Mouse (Mus musculus) frontal cortex, postnatal 25 days (tissue): ENCODE measurements around the gene H2-K1.
"Not testable (repeated sequence)": the region's sequence is repeated elsewhere in the genome, so short reads cannot be mapped to it uniquely, and the experiment has no call there.

ENCODE experiments used
- DNase-seq, 2 experiments: peaks; one replicate each; pipeline ENCODE4 v3.0.0; 2022; ENCODE audit warnings: low spot score in 2 of 2

H2-K1 gene

GRCm38 (mm10) chr17:33954646-33955554 is 45.2 kb downstream of the H2-K1 start:
- peak in 1 of 2 experiments; percentile 37 for DNase-seq

- no peak for DNase-seq
Measured at GRCm38 (mm10) chr17:33953961-33954565, 46.1 kb downstream of the H2-K1 start.

GRCm38 (mm10) chr17:33953310-33953709 is 46.8 kb downstream of the H2-K1 start:
- DNase-seq: no peak

GRCm38 (mm10) chr17:33952879-33953278 is 47.3 kb downstream of the H2-K1 start:
- DNase-seq: no peak

DNA sequence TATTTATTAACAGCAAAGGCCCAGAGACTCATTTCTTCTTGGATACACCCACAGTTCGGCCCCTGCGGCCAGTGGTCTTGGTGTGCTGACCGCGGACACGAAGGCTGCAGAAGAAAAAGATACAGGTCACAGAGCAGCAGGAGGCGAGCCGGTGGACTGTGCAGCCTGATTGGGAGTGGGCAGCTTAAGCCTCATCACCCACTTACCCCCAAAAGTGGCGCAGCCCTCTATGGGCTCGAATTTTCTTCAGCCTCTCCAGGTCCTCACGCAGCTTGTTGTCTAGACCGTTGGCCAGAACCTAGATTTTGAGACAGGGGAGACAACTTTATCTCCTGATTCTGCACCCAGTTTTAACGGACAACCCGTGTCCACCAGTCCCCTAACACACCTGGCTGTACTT is 48.1 kb downstream of the H2-K1 start:
- DNase-seq: not testable (repeated sequence)

DNA sequence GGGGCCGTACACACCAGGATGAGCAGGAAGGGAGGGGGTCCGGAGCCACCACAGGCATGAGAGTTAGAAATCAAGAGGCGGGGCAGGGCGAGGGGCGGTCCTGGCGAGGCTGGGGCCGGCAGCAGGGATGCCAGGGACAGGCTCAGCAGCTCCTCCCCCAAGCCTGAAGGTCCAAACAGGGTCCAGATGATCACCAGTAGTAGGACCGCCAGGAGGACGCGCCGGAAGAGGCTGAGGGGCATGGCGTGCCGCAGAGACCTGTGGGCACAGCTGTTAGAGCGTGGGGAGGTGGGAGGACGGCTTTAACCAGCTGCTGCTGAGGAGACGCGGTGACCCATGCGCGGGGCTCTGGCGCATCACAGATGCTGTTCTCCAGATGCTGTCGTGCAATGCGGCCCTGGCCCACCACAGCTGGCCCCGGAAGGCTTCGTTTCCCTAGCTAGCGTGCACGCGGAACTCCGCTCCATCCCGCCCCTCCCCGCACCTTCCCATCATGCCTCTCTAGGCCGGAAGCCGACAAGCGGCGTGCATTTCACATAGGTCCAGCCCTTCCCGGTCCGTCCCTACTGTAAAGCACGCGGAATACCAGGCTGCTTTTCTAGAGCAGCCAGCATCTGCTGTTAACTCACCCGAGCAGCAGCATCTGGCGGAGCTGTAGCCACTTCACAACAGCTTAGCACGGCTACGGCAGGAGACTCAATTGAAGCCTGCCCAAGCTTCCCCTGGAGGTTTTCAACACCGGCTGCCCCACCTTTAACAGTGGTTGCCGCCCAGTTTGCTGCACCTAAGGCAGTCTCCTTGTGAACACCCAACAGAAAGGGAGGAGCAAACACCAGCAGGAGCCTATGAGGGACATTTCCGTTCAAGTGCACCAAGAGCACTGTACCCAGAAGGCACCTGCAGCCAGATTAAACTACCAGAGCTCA is 48.9 kb downstream of the H2-K1 start, which contains the start of gene B3galt4:
Gene B3galt4 (minus strand): TSS at position 468 of the 926 bp plus-strand sequence.
- peak; percentile 57 to 66 for DNase-seq

GRCm38 (mm10) chr17:33950131-33950625 is 50.0 kb downstream of the H2-K1 start:
- DNase-seq: no peak

GRCm38 (mm10) chr17:33948905-33949537 is 51.1 kb downstream of the H2-K1 start:
- no peak for DNase-seq

- DNase-seq: no peak
Measured at GRCm38 (mm10) chr17:33948090-33948904, 51.9 kb downstream of the H2-K1 start.

DNA sequence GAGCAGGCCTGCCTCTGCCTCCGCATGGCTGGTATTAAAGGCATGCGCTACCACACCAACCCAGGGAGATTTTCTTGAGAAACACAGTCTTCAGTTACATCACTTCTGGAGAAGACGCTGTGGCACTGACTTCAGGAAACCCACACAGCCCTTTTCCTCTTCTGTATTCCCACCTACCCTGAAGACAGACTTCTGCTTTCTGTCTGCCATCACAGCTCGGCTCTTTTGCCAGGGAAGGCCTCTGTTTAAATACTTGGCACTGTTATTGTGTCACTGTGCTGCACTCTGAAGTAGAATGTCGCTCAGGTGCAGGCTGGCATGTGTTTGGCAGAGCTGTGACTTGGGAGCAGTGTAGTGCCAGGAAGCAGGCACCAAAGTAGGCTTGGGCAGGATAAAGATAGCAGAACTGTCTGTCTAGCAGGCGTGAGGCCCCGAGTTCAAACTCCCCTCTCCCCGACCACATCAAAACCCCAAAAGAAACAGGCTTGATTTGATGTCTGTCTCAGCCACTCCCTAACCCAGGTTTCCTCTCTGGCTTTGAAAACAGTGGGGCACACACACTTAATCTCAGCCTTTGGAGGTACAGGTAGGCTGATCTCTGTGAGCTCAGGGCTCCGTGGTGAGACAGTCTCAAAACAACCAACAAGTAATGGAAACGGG is 52.6 kb downstream of the H2-K1 start:
- no peak for DNase-seq
